Mouse (Mus musculus) G1E (cell line): ENCODE measurements around the gene Hoxc12.

ENCODE experiments used
- CTCF ChIP-seq: IDR thresholded peaks from 2 replicates; pipeline ENCODE4 v1.5.1; 2012; ENCODE audit warnings: low read depth, low read length, inconsistent platforms, mixed read lengths
- GATA1 ChIP-seq: IDR thresholded peaks from 2 replicates; pipeline ENCODE4 v1.6.1; 2012; ENCODE audit warnings: borderline replicate concordance, low read length, inconsistent platforms, mixed read lengths
- GATA2 ChIP-seq: IDR thresholded peaks from 2 replicates; pipeline ENCODE4 v1.6.1; 2012; ENCODE audit warnings: low read depth, low read length, inconsistent platforms, borderline replicate concordance
- TAL1 ChIP-seq: conservative IDR thresholded peaks from 2 replicates; pipeline ENCODE4 v1.6.1; 2012; ENCODE audit warnings: low read depth, low read length, inconsistent platforms, mixed read lengths

DNA sequence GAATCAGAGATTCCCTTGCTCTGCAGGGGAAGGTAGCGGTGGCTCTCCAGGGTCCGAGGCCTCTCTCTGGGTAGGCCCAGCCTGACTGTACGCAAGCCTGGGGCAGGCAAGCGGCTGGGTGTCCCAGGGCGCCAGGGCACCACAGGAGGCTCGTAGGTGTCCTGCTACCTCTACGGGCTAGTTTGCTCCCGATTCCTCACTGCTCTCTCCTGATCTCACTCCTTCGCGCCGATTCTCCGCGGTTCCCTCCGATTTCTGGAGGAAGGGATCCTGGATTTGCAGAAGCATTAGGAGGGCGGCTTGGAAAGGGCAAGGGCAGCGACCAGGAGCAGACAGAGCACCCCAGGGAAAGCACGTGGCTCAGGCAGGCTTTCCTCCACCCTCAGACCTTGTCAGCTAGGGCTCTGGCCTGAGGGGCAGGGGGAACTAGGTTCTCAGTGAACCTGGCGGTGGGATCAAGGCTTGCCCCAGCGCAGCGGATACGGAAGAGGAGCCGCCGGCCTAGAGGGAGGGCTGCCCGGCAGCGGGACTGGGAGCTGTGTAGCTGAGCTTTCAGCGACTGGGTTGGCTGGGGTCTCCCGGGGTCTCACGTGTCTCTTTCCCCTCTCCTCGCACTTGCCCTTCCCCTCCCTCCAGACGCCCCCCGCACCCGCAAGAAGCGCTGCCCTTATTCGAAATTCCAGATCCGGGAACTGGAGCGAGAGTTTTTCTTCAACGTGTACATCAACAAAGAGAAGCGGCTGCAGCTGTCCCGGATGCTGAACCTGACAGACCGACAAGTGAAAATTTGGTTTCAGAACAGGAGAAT is 19.5 kb downstream of the Hoxc12 start:
- TF ChIP-seq CTCF (no peak), GATA1 (no peak), TAL1 (no peak), GATA2 (no peak)
